Mouse (Mus musculus): Measurements from ENCODE around the gene Gfi1b.

The Gfi1b gene

DNA sequence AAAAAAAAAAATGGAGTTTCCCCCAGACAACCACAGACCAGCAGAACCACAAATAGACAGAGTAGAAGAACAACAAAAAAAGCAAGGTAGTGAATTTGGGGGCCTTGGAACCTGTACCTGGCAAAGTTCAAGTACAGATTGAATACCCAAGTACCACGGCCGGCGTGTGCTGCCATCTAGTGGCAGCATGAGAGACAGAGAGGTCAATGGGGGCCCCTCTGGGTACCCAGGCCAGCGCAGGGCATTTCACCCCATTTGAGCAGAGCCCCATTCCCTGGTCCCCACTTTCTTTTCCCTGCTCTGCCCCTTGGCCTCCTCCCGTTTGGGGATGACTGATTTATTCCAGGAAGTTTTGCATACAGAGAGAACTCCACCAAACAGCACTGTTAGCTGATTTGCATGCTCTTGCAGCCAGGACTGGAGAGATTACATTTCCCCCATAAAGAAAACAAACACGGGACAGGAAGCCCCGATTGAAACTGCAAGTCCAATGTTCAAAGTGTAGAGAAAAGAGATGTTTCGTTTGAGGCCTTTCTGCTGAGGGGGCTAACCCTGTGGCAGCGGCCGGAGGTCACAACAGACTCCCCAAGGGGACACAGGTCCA lies 841 bp upstream of the Gfi1b start:
- intact Hi-C loops (cut with DNase I), result loop anchor here (2.0 kb wide), 1 partner anchor 30 kb away; no protein-coding TSS in a partner anchor

DNA sequence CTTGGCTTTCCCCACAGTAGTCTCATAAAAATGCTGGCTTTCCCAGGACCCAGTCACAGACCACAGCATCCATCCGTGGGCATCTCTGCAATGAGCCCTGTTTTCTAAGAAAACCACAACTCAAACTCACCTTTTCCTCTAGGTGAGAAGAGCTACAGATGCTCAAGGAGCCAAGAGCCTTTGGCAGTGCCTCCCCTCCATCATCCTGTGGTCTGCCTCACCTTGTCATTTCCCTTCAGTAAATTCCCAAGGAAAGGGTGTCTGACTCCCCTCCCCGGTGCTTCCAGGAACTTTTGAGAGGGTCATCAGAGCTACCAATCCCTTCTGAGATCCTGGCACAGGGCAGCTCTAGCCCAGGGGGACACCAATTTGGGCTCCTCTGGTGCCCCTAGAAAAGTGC lies 671 bp downstream of the Gfi1b start:
- intact Hi-C loops (cut with DNase I), result no loop called here

DNA sequence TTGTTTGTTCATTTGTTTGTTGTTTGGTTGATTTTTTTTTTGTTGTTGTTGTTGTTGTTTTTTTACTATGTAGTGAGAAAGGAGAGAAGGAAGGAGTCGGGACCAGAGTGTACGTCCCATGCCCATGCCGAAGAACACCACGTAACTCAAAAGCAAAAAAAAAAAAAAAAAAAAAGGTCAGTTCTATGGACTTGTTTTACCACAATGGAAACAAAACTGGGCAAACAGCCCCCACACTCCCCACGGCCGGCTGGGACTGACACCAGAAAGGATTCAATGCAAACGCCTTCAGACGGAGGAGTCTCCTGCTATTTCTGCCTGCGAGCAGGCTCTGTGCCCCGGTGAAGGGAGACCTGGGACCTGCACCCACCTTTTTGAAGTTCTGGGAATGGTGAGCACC lies 1.3 kb downstream of the Gfi1b start:
- intact Hi-C loops (cut with DNase I), result no loop called here

GRCm38 (mm10) chr2:28619369-28619768 lies 2.4 kb downstream of the Gfi1b start:
- intact Hi-C loops (cut with DNase I), result no loop called here

GRCm38 (mm10) chr2:28618777-28619336 lies 2.9 kb downstream of the Gfi1b start:
- intact Hi-C loops (cut with DNase I), result no loop called here

- intact Hi-C loops (cut with DNase I), result no loop called here
Observed at GRCm38 (mm10) chr2:28617498-28618486, 4.0 kb downstream of the Gfi1b start.

GRCm38 (mm10) chr2:28616874-28617273 lies 4.9 kb downstream of the Gfi1b start:
- intact Hi-C loops (cut with DNase I), result no loop called here

DNA sequence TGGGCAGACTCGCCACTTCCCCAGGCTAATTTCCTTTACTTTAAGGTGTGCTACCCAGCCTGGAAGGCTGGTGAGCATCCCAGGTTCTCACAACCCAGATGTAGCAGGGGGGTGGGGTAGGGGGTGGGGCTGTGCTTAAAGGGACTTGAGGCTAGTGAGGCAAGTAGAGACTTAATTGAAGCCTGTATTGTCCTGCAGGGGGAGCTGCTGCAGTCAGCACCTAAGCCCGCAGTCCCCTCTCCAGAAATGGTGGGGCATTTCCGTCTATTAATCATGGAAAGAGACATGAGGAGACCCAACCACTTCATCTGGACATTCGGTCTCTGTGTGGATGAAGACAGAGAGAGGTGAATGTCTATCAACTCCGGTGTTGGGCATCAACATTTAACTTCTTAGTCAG lies 5.4 kb downstream of the Gfi1b start:
- intact Hi-C loops (cut with DNase I), result no loop called here

DNA sequence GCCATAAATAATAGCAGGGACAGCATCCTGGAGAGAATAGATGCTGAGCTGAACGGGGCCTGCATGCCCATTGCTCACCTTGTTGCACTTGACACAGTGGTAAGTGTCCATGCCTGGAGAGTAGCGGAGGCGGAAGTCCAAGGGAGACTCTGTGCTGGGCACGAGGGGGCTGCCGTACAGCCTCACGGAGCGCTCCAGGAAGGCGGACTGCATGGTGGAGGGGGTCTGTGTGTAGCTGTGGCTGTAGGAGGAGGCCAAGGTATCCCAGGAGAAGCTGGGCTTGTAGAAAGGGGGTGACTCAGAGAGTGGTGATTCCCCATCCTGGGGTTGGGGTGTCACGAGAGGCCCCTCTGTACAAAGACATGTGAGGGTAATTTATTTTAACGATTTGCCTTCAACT lies 8.2 kb downstream of the Gfi1b start:
- intact Hi-C loops (cut with DNase I), result no loop called here

DNA sequence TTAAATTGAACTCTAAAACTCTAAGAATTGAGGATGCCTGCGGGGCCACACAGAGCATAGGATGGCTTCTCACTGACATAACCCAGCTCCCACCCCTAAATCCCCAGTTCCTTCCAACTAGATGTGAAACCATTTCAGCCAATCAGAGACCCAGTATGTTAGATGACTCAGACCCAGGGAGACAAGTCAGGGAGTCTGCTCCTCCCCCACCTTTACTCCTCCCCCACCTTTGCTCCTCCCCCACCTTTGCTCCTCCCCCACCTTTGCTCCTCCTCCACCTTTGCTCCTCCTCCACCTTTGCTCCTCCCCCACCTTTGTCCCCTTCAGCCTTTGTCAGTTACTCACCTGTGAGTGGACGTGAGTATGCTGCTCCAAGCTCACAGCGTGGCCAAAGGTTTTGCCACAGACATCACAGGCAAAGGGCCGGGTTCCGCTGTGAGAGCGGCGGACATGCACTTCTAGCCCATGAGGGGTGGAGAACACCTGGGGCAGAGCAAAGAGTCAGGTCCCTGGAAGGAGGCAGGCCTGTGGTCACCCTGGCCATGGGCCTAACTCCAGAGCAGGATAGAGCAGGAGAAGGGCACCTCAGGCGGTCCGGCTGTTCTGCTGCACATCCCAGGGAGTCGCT lies 9.2 kb downstream of the Gfi1b start:
- intact Hi-C loops (cut with DNase I), result no loop called here

DNA sequence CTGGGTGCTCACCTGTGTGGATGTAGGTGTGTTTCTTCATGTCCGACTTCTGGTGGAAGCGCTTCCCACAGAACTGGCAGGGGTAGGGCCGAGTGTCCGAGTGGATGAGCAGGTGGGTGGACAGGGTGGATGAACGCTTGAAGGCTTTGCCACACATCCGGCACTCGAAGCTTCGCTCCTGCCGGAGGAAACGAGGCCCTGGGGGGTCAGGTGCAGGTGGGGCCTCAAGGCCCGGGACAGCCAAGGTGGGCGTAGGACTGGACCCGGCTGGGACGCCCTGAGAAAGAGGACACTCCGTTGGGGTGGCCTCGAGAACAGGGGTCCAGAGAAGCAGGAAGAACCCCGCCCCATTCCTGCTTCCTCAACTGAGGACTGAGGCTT lies 10.4 kb downstream of the Gfi1b start:
- intact Hi-C loops (cut with DNase I), result no loop called here

DNA sequence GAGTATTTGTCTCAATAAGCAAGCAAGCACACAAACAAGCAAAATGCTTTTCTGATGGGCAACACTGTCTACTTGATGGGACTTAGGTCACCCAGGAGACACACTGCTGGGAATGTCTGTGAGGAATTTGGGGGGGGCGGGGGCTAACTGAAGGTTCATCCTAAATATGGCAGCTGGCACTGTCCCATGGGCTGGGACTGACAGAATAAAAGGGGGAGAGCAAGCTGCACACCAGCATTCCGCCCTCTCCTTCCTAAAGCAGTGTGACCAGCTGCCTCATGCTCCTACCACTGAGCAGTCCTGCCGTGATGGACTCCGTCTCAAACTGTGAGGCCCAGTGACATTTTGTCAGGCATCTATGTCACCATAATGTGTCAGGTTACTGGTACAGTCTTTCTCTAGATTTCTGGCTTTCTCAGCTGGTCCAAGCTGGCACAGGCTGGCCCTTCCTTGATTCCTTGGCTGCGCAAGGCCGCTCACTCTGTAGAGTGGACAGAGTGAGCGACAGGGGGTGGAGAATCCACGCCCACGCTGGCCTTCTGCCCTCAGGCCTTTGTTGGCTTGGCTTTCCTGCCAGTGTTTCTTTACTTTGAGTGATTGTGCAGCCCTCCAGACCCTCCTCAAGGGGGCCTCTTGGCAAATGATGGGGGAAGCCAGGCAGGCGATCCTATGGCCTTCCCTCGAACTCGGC lies 10.9 kb downstream of the Gfi1b start:
- intact Hi-C loops (cut with DNase I), result no loop called here

DNA sequence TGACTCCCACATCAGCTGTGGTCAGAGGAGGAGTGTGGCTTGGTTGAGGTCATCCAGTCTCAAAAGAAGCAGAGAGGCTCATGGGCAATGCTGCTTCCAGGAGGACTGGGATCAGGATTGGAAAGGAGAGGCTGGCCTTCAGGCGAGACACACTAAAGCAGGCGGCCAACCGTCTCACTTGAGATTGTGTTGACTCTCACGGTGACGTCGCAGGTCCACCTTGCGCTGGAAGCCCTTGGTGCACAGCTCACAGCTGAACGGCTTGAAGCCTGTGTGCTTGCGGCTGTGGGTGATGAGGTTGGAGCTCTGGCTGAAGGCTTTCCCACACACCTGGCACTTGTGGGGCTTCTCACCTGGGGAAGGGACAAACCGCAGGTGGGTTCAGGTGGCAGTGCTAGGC lies 11.9 kb downstream of the Gfi1b start:
- intact Hi-C loops (cut with DNase I), result no loop called here

GRCm38 (mm10) chr2:28607341-28608165 lies 14.2 kb downstream of the Gfi1b start:
- intact Hi-C loops (cut with DNase I), result no loop called here

DNA sequence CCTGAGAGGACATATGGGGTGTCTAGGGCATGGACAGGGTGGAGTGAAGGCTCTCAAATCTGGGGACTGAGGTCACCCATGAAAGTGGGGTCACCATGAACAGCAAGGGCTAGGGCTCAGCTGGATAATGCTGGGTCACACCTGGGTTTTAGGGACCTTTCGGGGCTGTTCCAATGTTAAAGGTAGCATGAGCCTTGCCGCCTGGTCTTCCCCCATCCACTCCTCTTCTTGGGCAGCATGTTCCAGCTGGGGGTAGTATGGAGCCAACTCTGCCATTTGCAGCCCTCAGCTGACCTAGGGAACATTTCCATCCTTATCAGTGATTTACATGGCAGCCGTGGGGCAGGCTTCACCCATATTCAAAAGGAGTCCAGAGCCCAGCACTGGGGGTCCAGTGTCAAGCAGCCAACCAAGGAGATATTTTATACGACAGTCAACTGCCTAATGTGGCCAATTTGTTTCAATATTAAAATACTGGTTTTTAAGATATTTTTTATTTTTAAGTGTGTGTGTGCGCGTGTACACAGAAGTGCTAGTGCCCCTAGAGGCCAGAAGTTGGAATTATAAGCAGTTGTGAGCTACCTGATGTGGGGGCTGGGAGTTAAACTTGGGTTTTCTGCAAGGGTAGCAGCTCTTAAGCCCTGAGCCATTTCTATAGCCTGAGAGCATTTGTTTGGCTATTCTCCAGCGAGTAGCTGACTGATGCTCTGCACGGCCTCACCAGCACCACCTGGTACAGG lies 15.0 kb downstream of the Gfi1b start:
- intact Hi-C loops (cut with DNase I), result no loop called here

GRCm38 (mm10) chr2:28605789-28606541 lies 15.8 kb downstream of the Gfi1b start:
- intact Hi-C loops (cut with DNase I), result no loop called here

DNA sequence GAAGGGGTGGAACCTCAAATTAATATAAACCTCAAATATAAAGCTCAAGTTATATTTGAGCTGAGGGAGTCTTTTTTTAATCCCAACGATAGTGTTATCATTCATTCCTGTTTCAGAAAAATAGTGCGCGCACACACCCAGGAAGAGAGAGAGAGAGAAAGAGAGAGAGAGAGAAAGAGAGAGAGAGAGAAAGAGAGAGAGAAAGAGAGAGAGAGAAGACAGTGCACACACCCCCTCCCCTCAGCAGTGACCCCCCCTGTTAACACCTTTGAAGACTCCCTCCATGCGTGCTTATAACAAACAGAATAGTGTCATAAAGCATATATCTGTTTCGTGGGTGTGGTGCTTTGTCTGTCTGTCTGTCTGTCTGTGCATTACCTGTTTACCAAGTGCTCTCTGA lies 18.2 kb downstream of the Gfi1b start:
- intact Hi-C loops (cut with DNase I), result no loop called here

DNA sequence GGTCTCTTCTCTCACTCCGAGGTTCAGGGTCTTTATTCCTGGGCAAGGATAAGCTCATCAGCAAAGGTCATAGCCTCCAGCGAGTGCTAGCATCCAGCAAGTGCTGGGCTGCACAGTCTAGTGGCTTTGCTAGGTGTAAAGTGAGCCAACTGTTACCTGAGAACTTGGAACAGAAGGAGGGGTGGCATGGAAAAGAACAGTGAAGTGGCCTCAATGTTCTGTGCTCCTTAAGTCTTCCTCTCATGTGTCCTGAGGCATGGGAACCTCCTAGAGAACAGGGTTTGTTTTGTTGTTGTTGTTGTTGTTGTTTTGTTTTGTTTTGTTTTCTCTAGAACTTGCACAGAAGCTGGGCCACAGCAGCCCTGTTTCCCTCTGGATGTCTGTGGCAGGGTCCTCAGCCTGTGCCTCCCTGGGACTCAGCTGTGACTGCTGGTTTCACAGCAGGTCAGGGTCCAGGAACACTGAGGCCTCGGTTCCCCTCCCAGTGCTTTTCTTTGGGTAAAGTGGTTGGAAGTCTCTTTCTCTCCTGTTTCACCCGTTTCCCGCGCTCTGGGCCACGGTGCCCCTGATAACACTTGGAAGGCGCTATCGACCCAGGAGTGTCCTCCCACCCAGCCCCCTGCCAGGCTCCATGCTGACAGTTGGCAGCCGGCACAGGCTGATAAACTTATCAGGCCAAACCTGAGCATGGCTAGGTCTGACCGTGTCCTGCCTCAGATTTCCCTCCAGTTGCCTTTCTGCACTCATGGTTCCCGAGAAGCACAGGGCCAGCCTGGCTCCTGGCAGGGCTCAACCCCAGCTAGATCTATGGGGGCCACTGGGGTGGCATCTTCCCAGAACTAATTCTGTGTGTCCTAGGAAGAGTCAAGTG lies 19.8 kb downstream of the Gfi1b start:
- intact Hi-C loops (cut with DNase I), result no loop called here

Data from adrenal gland (tissue).